Mouse (Mus musculus) midbrain, embryonic 13.5 days (tissue): ENCODE measurements around the gene Peg10. TPM values are rescaled to one million over a fixed set of nuclear protein-coding genes. Genes with fewer than 3 reads are reported as not detected.

Source experiments
- ATAC-seq: fragments of 200-750 bp; cut with Nextera tagmentation; 2 replicates; pipeline ENCODE4 v1.8.0; 2017; ENCODE audit warnings: mild to moderate bottlenecking, moderate TSS enrichment, moderate library complexity
- H3K27ac ChIP-seq: fragments of 300-500 bp; sonication (generic); 2 replicates; pipeline ENCODE4 v1.5.1; 2015; ENCODE audit warnings: inconsistent platforms, mild to moderate bottlenecking, moderate library complexity
- H3K27me3 ChIP-seq: fragments of 300-500 bp; sonication (generic); 2 replicates; pipeline ENCODE4 v1.6.1; 2015; ENCODE audit warnings: mild to moderate bottlenecking, inconsistent platforms
- H3K36me3 ChIP-seq: fragments of 300-500 bp; sonication (generic); 2 replicates; pipeline ENCODE4 v1.6.1; 2015; ENCODE audit warnings: mild to moderate bottlenecking, inconsistent platforms
- H3K4me1 ChIP-seq: fragments of 300-500 bp; sonication (generic); replicated peaks from 2 replicates; pipeline ENCODE4 v1.6.1; 2015; ENCODE audit warnings: inconsistent platforms
- H3K4me2 ChIP-seq: fragments of 300-500 bp; sonication (generic); replicated peaks from 2 replicates; pipeline ENCODE4 v1.6.1; 2015; ENCODE audit warnings: moderate library complexity, mild to moderate bottlenecking, inconsistent platforms
- H3K4me3 ChIP-seq: fragments of 300-500 bp; sonication (generic); replicated peaks from 2 replicates; pipeline ENCODE4 v1.5.1; 2015; ENCODE audit warnings: mild to moderate bottlenecking, inconsistent platforms
- H3K9ac ChIP-seq: fragments of 300-500 bp; sonication (generic); replicated peaks from 2 replicates; pipeline ENCODE4 v1.6.1; 2015; ENCODE audit warnings: mild to moderate bottlenecking, inconsistent platforms
- H3K9me3 ChIP-seq: fragments of 300-500 bp; sonication (generic); 2 replicates; pipeline ENCODE4 v1.6.1; 2016; ENCODE audit warnings: mild to moderate bottlenecking, inconsistent platforms
- WGBS: fragments of 180-500 bp; shearing (Covaris S2); methylation state at CpG from one replicate; pipeline ENCODE4 v1.1.7; 2015; 5-methylcytosine and 5-hydroxymethylcytosine counted together
- polyA plus RNA-seq: library from polyadenylated mRNA; unstranded; fragments of >200 nt; fragmentation: Nextera tagmentation; extraction: Ambion mirVana; gene quantifications from 2 replicates; pipeline ENCODE4 v1.2.1, GENCODE M21; 2015

Gene Peg10
- polyA plus RNA-seq = 7.3 and 10.0 TPM in 2 replicates

GRCm38 (mm10) chr6:4746696-4747439, at the start of gene Peg10, which contains the start of gene Sgce:
Peg10 (plus strand) TSS chr6:4747306.
Sgce (minus strand) TSS chr6:4747207.
- Histone ChIP-seq H3K27me3 (no peaks in the 10 kb centered on the region), H3K9me3 (peaks cover 13% of the 10 kb centered on the region; the same call in 1 of the 2 replicates), H3K9ac (peak within 1 kb of the TSS; percentile 76), H3K4me2 (peak within 1 kb of the TSS; percentile 67), H3K4me3 (peak within 1 kb of the TSS; percentile 57), H3K4me1 (peaks cover 13% of the 10 kb centered on the region), H3K27ac (peak within 1 kb of the TSS; percentile 87), H3K36me3 (no peaks in the 10 kb centered on the region)
- WGBS = 60% methylated on average over 37 of the region's 38 CpGs
- ATAC-seq = peak; percentile 78

GRCm38 (mm10) chr6:4701641-4702040, 45.5 kb upstream of the Peg10 start:
- no peak overlapping the region for H3K27ac ChIP-seq
- H3K9me3 ChIP-seq = no peaks in the 10 kb centered on the region
- no peak for ATAC-seq
- H3K4me3 ChIP-seq = no peak overlapping the region
- WGBS = 94% methylated on average over 8 of the region's 8 CpGs
- H3K27me3 ChIP-seq = no peaks in the 10 kb centered on the region
- H3K9ac ChIP-seq = no peak overlapping the region
- no peaks in the 10 kb centered on the region for H3K4me1 ChIP-seq
- H3K4me2 ChIP-seq = no peak overlapping the region
- H3K36me3 ChIP-seq = peaks cover 6% of the 10 kb centered on the region

GRCm38 (mm10) chr6:4703908-4704307, 43.2 kb upstream of the Peg10 start:
- Histone ChIP-seq H3K36me3 (peaks cover 14% of the 10 kb centered on the region), H3K4me1 (no peaks in the 10 kb centered on the region), H3K27me3 (no peaks in the 10 kb centered on the region), H3K4me2 (no peak overlapping the region), H3K9me3 (no peaks in the 10 kb centered on the region), H3K4me3 (no peak overlapping the region), H3K27ac (no peak overlapping the region), H3K9ac (no peak overlapping the region)
- 76% methylated on average over 7 of the region's 7 CpGs for WGBS
- no peak for ATAC-seq

GRCm38 (mm10) chr6:4706415-4706814, 40.7 kb upstream of the Peg10 start:
- Histone ChIP-seq H3K4me2 (no peak overlapping the region), H3K4me1 (no peaks in the 10 kb centered on the region), H3K27me3 (no peaks in the 10 kb centered on the region), H3K4me3 (no peak overlapping the region), H3K27ac (no peak overlapping the region), H3K9me3 (no peaks in the 10 kb centered on the region), H3K9ac (no peak overlapping the region), H3K36me3 (peaks cover 21% of the 10 kb centered on the region)
- WGBS = 88% methylated on average over 5 of the region's 5 CpGs
- ATAC-seq = no peak

- Histone ChIP-seq H3K27me3 (no peaks in the 10 kb centered on the region), H3K27ac (no peak overlapping the region), H3K4me3 (no peak overlapping the region), H3K9me3 (no peaks in the 10 kb centered on the region), H3K4me1 (no peaks in the 10 kb centered on the region), H3K4me2 (no peak overlapping the region), H3K9ac (no peak overlapping the region), H3K36me3 (peaks cover 15% of the 10 kb centered on the region)
- no peak for ATAC-seq
- WGBS = 94% methylated on average over 1 of the region's 1 CpGs
Measured at GRCm38 (mm10) chr6:4708971-4709370, 38.1 kb upstream of the Peg10 start.

GRCm38 (mm10) chr6:4716171-4716570, 30.9 kb upstream of the Peg10 start:
- Histone ChIP-seq H3K4me1 (no peaks in the 10 kb centered on the region; the same call in 1 of the 2 replicates), H3K27me3 (no peaks in the 10 kb centered on the region), H3K4me2 (no peak overlapping the region), H3K4me3 (no peak overlapping the region), H3K36me3 (no peaks in the 10 kb centered on the region), H3K9ac (no peak overlapping the region), H3K9me3 (no peaks in the 10 kb centered on the region), H3K27ac (no peak overlapping the region)
- ATAC-seq = peak; percentile 53; the same call in 1 of the 2 replicates
- WGBS = 100% methylated on average over 2 of the region's 2 CpGs

GRCm38 (mm10) chr6:4717344-4717743, 29.8 kb upstream of the Peg10 start:
- H3K4me2 ChIP-seq = no peak overlapping the region
- 89% methylated on average over 2 of the region's 2 CpGs for WGBS
- no peaks in the 10 kb centered on the region for H3K9me3 ChIP-seq
- H3K9ac ChIP-seq = no peak overlapping the region
- peaks cover 8% of the 10 kb centered on the region for H3K4me1 ChIP-seq
- no peaks in the 10 kb centered on the region for H3K27me3 ChIP-seq
- H3K4me3 ChIP-seq = no peak overlapping the region
- no peak overlapping the region for H3K27ac ChIP-seq
- no peak for ATAC-seq
- H3K36me3 ChIP-seq = no peaks in the 10 kb centered on the region

GRCm38 (mm10) chr6:4722142-4722541, 25.0 kb upstream of the Peg10 start:
- 17% methylated on average over 6 of the region's 6 CpGs for whole genome bisulfite sequencing
- Histone ChIP-seq H3K27me3 (no peaks in the 10 kb centered on the region), H3K27ac (peak overlapping the region; percentile 4; the same call in 1 of the 2 replicates), H3K4me3 (no peak overlapping the region), H3K9ac (no peak overlapping the region; the same call in 1 of the 2 replicates), H3K4me2 (no peak overlapping the region), H3K36me3 (no peaks in the 10 kb centered on the region), H3K9me3 (no peaks in the 10 kb centered on the region), H3K4me1 (peaks cover 27% of the 10 kb centered on the region)
- peak; percentile 72; the same call in 1 of the 2 replicates for ATAC-seq

- Histone ChIP-seq H3K4me2 (no peak overlapping the region), H3K9ac (no peak overlapping the region), H3K9me3 (no peaks in the 10 kb centered on the region), H3K36me3 (no peaks in the 10 kb centered on the region), H3K27me3 (no peaks in the 10 kb centered on the region), H3K4me1 (peaks cover 27% of the 10 kb centered on the region), H3K4me3 (no peak overlapping the region), H3K27ac (peak overlapping the region; percentile 4; the same call in 1 of the 2 replicates)
- ATAC-seq = no peak
- WGBS = 69% methylated on average over 13 of the region's 13 CpGs
Measured at GRCm38 (mm10) chr6:4722739-4723138, 24.4 kb upstream of the Peg10 start.

- 51% methylated on average over 15 of the region's 15 CpGs for WGBS
- no peak overlapping the region; the same call in 1 of the 2 replicates for H3K27ac ChIP-seq
- H3K4me3 ChIP-seq = no peak overlapping the region
- H3K9me3 ChIP-seq = no peaks in the 10 kb centered on the region
- H3K36me3 ChIP-seq = no peaks in the 10 kb centered on the region
- H3K4me2 ChIP-seq = peak overlapping the region; percentile 5; the same call in 1 of the 2 replicates
- peaks cover 27% of the 10 kb centered on the region for H3K4me1 ChIP-seq
- H3K27me3 ChIP-seq = no peaks in the 10 kb centered on the region
- H3K9ac ChIP-seq = no peak overlapping the region
- ATAC-seq = peak; percentile 53; the same call in 1 of the 2 replicates
Measured at GRCm38 (mm10) chr6:4723998-4724757, 22.9 kb upstream of the Peg10 start.

- peaks cover 10% of the 10 kb centered on the region for H3K4me1 ChIP-seq
- H3K36me3 ChIP-seq = no peaks in the 10 kb centered on the region
- no peaks in the 10 kb centered on the region for H3K27me3 ChIP-seq
- WGBS = 98% methylated on average over 2 of the region's 2 CpGs
- H3K4me3 ChIP-seq = no peak overlapping the region
- no peak overlapping the region for H3K4me2 ChIP-seq
- H3K9ac ChIP-seq = no peak overlapping the region
- no peaks in the 10 kb centered on the region for H3K9me3 ChIP-seq
- no peak for ATAC-seq
- H3K27ac ChIP-seq = no peak overlapping the region
Measured at GRCm38 (mm10) chr6:4728305-4728704, 18.8 kb upstream of the Peg10 start.

GRCm38 (mm10) chr6:4731675-4732074, 15.4 kb upstream of the Peg10 start:
- 69% methylated on average over 8 of the region's 8 CpGs for WGBS
- H3K9me3 ChIP-seq = no peaks in the 10 kb centered on the region
- peaks cover 3% of the 10 kb centered on the region; the same call in 1 of the 2 replicates for H3K4me1 ChIP-seq
- H3K9ac ChIP-seq = no peak overlapping the region
- H3K36me3 ChIP-seq = no peaks in the 10 kb centered on the region
- H3K27me3 ChIP-seq = no peaks in the 10 kb centered on the region
- H3K27ac ChIP-seq = no peak overlapping the region
- ATAC-seq = no peak
- H3K4me2 ChIP-seq = no peak overlapping the region
- no peak overlapping the region for H3K4me3 ChIP-seq
